ENCODE assay signal across 16 mouse cellular contexts in genomic region chr5:52044101-52044500, GRCm38 (mm10).
"Had no signal": no experiment of that assay in that cellular context is flagged by ENCODE, and none has a peak within 500 bp of the region (broad histone marks: within the 10 kb centered on the region; RNA-seq: fewer than 3 reads in every experiment).

No protein-coding gene starts in this region.

- DNase-seq: retina, postnatal 1 day; right cerebral cortex, adult 18-20 months; right cerebral cortex, postnatal 14 days; right cerebral cortex, postnatal 25 days; right cerebral cortex, postnatal 4 days; spleen, adult 18-20 months; thymus, adult 18-20 months; thymus, adult 2 months; thymus, postnatal 14 days; thymus, postnatal 25 days; thymus, postnatal 36 days; thymus, postnatal 4 days had no signal

- H3K4me3 ChIP-seq: neural tube, embryonic 13.5 days; neural tube, embryonic 15.5 days; stomach, embryonic 15.5 days had no signal

- H3K27ac ChIP-seq: neural tube, embryonic 13.5 days; neural tube, embryonic 15.5 days; stomach, embryonic 15.5 days; stomach, postnatal 0 days had no signal

- H3K4me1 ChIP-seq: stomach, embryonic 15.5 days had no signal

- H3K9me3 ChIP-seq: neural tube, embryonic 13.5 days; neural tube, embryonic 15.5 days; stomach, embryonic 15.5 days had no signal

- H3K9ac ChIP-seq: neural tube, embryonic 13.5 days; neural tube, embryonic 15.5 days; stomach, embryonic 15.5 days had no signal

- H3K27me3 ChIP-seq: neural tube, embryonic 13.5 days; neural tube, embryonic 15.5 days; stomach, embryonic 15.5 days had no signal

- H3K36me3 ChIP-seq: neural tube, embryonic 13.5 days; neural tube, embryonic 15.5 days; stomach, embryonic 15.5 days had no signal

- H3K4me2 ChIP-seq: neural tube, embryonic 13.5 days; neural tube, embryonic 15.5 days; stomach, embryonic 15.5 days had no signal
